Mouse (Mus musculus) thymus, postnatal 25 days (tissue): ENCODE measurements at regions not wholly inside any gene's neighbourhood (a gene's known extent, or its start where the extent isn't known, plus 50 kb on each side); places are given as distances from the start of the nearest gene placed in this dataset.

ENCODE experiments used
- DNase-seq: peaks from one replicate; pipeline ENCODE4 v3.0.0; 2022

DNA sequence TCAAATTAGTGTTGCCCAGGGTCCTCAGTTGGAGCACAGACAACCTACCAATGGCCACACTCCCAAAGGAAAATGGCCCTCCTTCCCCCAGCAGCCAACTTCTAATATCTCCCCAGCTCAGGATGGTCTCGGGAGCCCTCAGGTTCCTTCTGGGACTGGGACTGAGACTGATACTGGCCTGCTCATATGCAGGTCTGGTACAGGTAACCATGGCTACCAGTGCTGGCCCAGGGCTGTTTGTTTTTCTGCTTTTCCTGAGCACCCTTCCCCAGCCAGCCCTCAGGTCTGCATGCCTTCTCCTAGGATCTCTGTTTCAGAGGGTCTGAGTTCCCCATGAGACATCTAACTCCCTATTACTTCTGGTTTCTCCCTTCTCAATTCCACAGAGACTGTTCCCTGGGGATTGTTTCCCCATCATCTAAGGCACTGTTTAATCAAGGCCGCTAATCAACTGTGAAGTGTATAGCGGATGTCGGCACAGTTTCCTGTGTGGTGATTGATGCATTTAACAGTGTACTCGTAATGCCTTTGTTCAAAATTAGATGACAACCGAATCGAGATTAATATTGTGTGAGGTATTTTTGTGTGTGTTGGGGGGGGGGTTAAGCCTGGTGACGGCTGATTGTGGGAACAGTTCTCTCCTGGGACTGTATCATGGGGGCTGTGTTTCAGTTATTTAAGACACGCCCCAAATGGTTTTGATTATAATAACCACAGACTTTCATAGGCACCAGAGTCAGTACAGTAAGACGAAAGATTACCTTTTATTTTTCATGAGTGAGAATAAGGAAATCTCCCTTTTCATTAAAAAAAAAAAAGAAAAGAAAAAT, 120.8 kb upstream of the Lmcd1 start:
- no peak for DNase-seq

GRCm38 (mm10) chr6:112167487-112167886, 106.1 kb upstream of the Lmcd1 start:
- DNase-seq = no peak

- no peak for DNase-seq
Measured at GRCm38 (mm10) chr6:112176344-112176743, 97.2 kb upstream of the Lmcd1 start.

GRCm38 (mm10) chr6:112187636-112188035, 85.9 kb upstream of the Lmcd1 start:
- DNase-seq = no peak

GRCm38 (mm10) chr6:112191032-112191431, 82.5 kb upstream of the Lmcd1 start:
- DNase-seq = peak; percentile 32

GRCm38 (mm10) chr6:112197445-112197844, 76.1 kb upstream of the Lmcd1 start:
- DNase-seq = peak; percentile 80

DNA sequence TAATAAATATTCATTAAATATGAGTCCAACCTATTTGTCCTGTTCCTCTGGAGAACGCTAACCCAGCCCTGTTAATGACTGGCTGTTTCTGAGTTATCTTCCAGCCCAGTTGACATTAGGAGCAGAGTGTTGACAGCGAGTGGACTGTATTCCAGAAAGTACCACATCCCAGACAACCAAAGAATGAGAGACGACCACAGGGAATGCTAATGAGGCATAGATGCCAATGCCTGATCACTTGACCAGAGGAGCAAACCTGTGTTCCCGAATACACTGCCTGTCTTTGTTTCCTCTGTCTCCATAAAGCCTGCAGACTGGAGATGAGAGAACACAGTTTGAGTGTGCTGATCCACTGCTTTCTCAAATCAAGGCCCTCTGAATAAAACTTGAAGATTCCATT, 74.3 kb upstream of the Lmcd1 start:
- DNase-seq = no peak

- no peak for DNase-seq
Measured at GRCm38 (mm10) chr6:112202120-112202519, 71.4 kb upstream of the Lmcd1 start.

- DNase-seq = no peak
Measured at GRCm38 (mm10) chr6:112203321-112203720, 70.2 kb upstream of the Lmcd1 start.

DNA sequence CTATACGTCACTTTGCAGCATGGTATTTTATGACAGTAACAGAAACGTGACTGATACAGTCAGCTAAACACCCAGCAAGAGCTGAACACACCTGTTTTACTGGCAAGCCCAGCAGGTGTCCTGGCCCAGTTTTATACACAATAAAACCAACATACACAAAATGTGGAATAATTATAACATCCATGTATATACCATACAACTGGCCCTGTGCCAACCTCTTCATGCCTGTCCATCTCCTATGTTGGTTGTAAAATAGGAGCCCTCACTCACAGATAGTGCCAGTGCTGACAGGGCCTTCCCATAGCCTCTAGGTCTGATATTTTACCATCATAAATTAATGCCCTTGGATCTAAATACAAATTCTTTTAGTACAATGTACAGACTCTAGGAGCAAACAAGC, 68.6 kb upstream of the Lmcd1 start:
- no peak for DNase-seq

DNA sequence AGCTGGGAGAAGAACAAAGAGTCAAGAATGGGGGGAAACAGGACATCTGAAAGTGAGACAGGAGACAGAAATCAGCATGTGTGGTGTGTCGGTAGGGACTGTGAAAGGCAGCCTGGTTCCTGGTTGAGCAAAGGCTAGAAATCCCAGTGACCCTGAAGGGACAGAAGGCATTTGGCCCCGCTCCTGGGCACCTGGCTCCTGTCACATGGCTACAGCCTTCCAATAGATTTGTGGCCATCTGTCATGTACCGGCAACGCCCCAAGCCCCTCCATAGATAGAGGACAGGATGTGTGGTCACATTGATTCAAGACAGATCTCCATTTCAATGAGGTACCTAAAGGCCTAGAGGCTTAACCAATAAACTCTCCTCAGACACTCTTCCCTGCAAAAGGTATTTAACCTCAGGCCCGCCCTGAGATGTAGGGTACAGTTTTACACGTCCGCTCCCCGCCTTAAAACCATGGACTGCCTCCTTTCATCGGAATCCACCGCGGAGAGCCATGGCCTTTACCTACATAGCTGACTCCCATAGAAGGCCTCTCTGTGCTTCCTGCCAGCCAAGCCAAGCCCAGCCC, 68.0 kb upstream of the Lmcd1 start:
- no peak for DNase-seq

DNA sequence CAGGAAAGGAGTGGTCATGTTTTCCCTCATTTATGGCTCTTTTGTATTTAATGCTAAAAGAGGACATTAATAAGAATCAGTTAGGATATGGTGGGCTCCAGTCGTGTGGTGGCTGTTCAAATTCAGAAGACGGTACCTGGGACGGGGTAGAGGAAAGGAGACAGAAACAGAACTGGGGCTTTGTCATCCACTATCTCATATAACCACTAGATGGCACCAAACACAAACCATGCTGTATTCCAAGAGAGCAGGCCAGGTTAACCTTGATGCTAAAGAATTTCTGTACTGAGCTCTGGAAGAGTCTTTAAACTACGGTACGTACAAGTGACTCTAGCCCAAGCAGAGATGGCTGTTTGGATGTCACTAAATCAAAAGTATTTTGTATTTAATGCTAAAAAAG, 66.3 kb upstream of the Lmcd1 start:
- peak; percentile 17 for DNase-seq

DNA sequence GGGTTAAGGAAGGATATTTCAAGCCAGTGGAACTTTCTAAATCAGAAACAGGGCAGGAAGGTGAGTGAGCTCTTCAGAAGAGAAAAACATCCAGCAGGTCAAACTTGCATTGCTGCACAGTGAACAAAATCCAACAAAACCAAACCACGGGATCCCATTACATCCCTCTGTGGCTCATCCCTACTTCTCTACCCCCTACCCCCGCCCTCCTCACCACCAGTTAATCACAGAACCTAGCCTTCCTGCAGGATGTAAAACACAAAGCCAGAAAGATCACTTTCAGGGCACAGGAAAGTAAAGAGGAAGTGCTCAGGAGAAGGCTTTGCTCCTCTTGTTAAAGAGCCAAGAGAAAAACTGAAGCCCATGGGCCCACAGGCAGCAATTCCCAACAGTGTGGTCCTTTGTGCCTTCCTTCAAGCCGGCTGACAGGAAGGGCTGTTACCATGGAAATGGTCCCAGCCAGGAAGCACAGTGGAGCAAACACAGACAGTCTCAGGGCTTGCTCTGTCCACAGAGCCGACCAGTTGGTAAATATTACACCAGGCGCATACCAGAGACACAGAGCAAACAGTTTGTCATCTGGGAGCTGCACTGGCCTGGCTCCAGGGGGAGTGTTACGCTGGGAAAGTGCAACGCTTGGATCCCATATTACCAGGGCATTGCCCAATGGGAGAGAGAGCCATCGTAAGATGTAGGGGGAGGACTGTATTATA, 63.2 kb upstream of the Lmcd1 start:
- no peak for DNase-seq

GRCm38 (mm10) chr6:112216868-112217267, 56.7 kb upstream of the Lmcd1 start:
- no peak for DNase-seq

GRCm38 (mm10) chr6:112218248-112218647, 55.3 kb upstream of the Lmcd1 start:
- DNase-seq = no peak

DNA sequence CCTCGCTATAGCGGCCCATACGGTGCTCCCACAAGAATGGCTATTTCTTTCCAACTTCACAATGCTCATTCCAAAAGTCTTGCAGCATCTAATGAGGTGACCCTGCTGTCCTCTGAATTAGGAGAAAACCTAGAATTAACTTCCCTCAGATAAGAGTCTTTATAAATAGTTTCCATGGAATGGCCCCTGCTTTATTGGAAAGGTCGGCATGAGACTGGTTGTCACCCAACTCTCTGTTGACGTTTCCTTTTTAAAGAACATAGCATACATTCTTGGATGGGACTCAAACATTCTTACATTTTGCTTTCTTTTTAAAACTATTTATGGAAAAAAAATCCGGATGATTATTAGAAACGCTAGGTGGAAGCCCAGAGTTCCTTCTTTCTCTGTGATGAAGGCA, 53.9 kb upstream of the Lmcd1 start:
- DNase-seq = no peak

- no peak for DNase-seq
Measured at GRCm38 (mm10) chr6:112220149-112220548, 53.4 kb upstream of the Lmcd1 start.

DNA sequence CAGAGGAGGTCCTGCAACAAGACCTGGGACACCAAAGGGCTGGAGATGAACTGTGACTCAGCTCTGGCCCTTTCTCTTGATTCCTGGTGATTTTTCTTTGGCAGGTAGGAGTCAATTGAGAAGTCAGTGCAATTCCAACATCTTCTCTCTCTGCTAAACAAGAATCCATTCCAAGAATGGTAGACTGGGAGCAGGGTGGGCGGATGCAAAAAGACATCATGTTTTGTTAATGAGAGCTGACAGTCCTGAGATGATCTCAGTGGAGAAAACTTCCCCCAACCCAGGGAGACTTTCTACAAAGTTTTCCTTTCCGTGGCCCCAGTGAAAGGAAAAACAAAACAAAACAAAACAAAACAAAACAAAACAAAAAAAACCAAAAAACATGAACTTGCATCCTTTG, 52.2 kb upstream of the Lmcd1 start:
- no peak for DNase-seq

GRCm38 (mm10) chr6:112223325-112223724, 50.2 kb upstream of the Lmcd1 start:
- no peak for DNase-seq
